Mouse (Mus musculus): ENCODE measurements around the gene Tesk1.
A peak's percentile ranks its signal among the peaks of the same experiment; 100 is the strongest.

Tesk1 gene

GRCm38 (mm10) chr4:43419801-43420281 lies 21.9 kb upstream of the Tesk1 start:
- DNase-seq (ENCODE audit: low spot score) = no peak

GRCm38 (mm10) chr4:43420305-43420704 lies 21.4 kb upstream of the Tesk1 start:
- peak; percentile 90 for DNase-seq (ENCODE audit: low spot score)

GRCm38 (mm10) chr4:43421632-43422240 lies 20.0 kb upstream of the Tesk1 start:
- no peak for DNase-seq (ENCODE audit: low spot score)

GRCm38 (mm10) chr4:43423267-43423934 lies 18.3 kb upstream of the Tesk1 start:
- no peak for DNase-seq (ENCODE audit: low spot score)

GRCm38 (mm10) chr4:43424072-43424471 lies 17.7 kb upstream of the Tesk1 start:
- no peak for DNase-seq (ENCODE audit: low spot score)

- peak; percentile 48 for DNase-seq (ENCODE audit: low spot score)
These were observed 16.5 kb upstream of the Tesk1 start for GRCm38 (mm10) chr4:43425197-43425596.

- DNase-seq (ENCODE audit: low spot score) = no peak
These were observed 15.9 kb upstream of the Tesk1 start for GRCm38 (mm10) chr4:43425648-43426380.

GRCm38 (mm10) chr4:43426487-43426886 lies 15.3 kb upstream of the Tesk1 start:
- DNase-seq (ENCODE audit: low spot score) = no peak

GRCm38 (mm10) chr4:43427501-43428179 lies 14.1 kb upstream of the Tesk1 start:
- no peak for DNase-seq (ENCODE audit: low spot score)

GRCm38 (mm10) chr4:43428180-43428861 lies 13.4 kb upstream of the Tesk1 start:
- DNase-seq (ENCODE audit: low spot score) = no peak

GRCm38 (mm10) chr4:43428946-43429345 lies 12.8 kb upstream of the Tesk1 start, which contains the start of gene Fam166b:
Gene Fam166b (minus strand): TSS chr4:43429134.
- no peak for DNase-seq (ENCODE audit: low spot score)

GRCm38 (mm10) chr4:43431690-43432089 lies 10.0 kb upstream of the Tesk1 start:
- DNase-seq (ENCODE audit: low spot score) = peak; percentile 96

- DNase-seq (ENCODE audit: low spot score) = no peak
These were observed 8.9 kb upstream of the Tesk1 start for GRCm38 (mm10) chr4:43432832-43433231.

GRCm38 (mm10) chr4:43442044-43442443 lies 305 bp downstream of the Tesk1 start:
- peak; percentile 100 for DNase-seq (ENCODE audit: low spot score)

- DNase-seq (ENCODE audit: low spot score) = peak; percentile 68
These were observed 970 bp downstream of the Tesk1 start for GRCm38 (mm10) chr4:43442456-43443361.

- DNase-seq (ENCODE audit: low spot score) = peak; percentile 41
These were observed 1.8 kb downstream of the Tesk1 start for GRCm38 (mm10) chr4:43443511-43443910.

GRCm38 (mm10) chr4:43447251-43447650 lies 5.5 kb downstream of the Tesk1 start:
- no peak for DNase-seq (ENCODE audit: low spot score)

GRCm38 (mm10) chr4:43448554-43448953 lies 6.8 kb downstream of the Tesk1 start:
- DNase-seq (ENCODE audit: low spot score) = no peak

- no peak for DNase-seq (ENCODE audit: low spot score)
These were observed 10.6 kb downstream of the Tesk1 start for GRCm38 (mm10) chr4:43452315-43452714.

GRCm38 (mm10) chr4:43453413-43453812 lies 11.7 kb downstream of the Tesk1 start:
- peak; percentile 28 for DNase-seq (ENCODE audit: low spot score)

All from embryo, embryonic 10 days (tissue).